Mouse (Mus musculus): Measurements from ENCODE around the gene Pou6f2. TPM values are rescaled to one million over a fixed set of nuclear protein-coding genes. Genes with fewer than 3 reads are reported as not detected.

Pou6f2 gene
- polyA plus RNA-seq, 1 experiment from 2014 or later: 4.4 TPM

DNA sequence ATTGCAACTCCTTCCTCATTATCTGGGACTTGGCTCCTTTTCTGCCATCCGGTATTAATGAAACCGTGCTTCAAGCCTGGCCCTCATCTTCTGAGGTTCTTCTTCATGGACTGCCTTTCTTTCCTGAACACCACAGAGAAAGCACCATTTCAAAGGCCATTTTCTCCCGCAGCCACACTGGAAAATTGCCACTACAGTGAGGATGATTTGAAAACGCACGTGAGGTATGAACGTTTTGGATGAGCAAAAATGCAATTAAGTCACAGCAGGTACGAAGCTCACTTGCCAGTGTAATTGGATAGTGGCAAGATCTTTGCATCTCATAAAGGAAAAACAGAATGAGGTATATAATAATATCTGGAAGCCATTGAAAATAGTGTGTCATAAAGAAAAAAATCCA, 110.0 kb downstream of the Pou6f2 start:
- ATAC-seq: no peak

DNA sequence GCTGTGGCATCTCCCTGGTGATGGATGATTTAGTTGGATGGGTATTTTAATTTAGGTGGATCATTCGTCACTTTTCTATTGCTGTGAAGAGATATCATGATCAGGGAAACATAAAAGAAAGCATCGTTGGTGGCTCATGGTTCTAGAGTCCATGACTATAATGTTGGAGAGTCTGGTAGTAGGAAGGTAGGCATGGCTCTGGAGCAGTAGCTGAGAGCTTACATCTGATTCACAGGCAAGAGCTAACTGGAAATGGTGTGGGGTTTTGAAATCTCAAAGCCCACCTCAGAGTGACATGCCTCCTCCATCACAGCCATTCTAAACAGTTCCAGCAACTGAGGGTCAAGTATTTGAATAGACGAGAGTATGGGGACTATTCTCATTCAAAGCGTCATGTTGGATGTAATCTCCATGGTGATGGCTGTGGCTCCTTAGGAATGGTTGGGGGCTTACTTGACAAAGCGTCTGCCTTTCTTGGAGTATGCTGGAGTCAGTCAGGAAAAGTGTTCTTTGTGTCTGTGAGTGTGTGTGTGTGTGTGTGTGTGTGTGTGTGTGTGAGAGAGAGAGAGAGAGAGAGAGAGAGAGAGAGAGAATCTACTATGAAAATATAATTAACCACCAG, 115.0 kb downstream of the Pou6f2 start:
- DNase-seq (ENCODE audit: low spot score) (peak; percentile 65), ATAC-seq (peak; percentile 54)
- no peak overlapping the region for H3K4me2 ChIP-seq (ENCODE audit: low read length)
- H3K9me3 ChIP-seq (replicated peaks; ENCODE audit: control insufficient read depth, low read length): no peaks in the 10 kb centered on the region
- no peak overlapping the region for H3K9ac ChIP-seq (ENCODE audit: low read length)
- H3K36me3 ChIP-seq (ENCODE audit: control insufficient read depth, insufficient read depth, low read length): no peaks in the 10 kb centered on the region
- H3K4me1 ChIP-seq (ENCODE audit: control insufficient read depth, insufficient read depth, low read length): peaks cover 8% of the 10 kb centered on the region
- H3K4me3 ChIP-seq (ENCODE audit: low read depth, low read length): no peak overlapping the region
- WGBS: 32% methylated on average over 5 of the region's 5 CpGs
- no peaks in the 10 kb centered on the region for H3K27me3 ChIP-seq (replicated peaks; ENCODE audit: control insufficient read depth, insufficient read depth, low read length)
- 0 out of 2 replicates have a peak overlapping the region, but pooled peaks have one; percentile 33 for H3K27ac ChIP-seq (ENCODE audit: low read depth, low read length)

More for the DNA sequence above, 110.0 kb downstream of the Pou6f2 start:
- H3K9ac ChIP-seq (ENCODE audit: low read length): no peak overlapping the region
- H3K4me3 ChIP-seq (ENCODE audit: low read depth, low read length): no peak overlapping the region
- H3K4me2 ChIP-seq (ENCODE audit: low read length): no peak overlapping the region
- no peaks in the 10 kb centered on the region for H3K27me3 ChIP-seq (replicated peaks; ENCODE audit: control insufficient read depth, insufficient read depth, low read length)
- 70% methylated on average over 7 of the region's 7 CpGs for WGBS
- H3K36me3 ChIP-seq (ENCODE audit: control insufficient read depth, insufficient read depth, low read length): no peaks in the 10 kb centered on the region
- no peak for DNase-seq (ENCODE audit: low spot score)
- no peaks in the 10 kb centered on the region for H3K4me1 ChIP-seq (ENCODE audit: control insufficient read depth, insufficient read depth, low read length)
- H3K27ac ChIP-seq (ENCODE audit: low read depth, low read length): no peak overlapping the region
- H3K9me3 ChIP-seq (replicated peaks; ENCODE audit: control insufficient read depth, low read length): no peaks in the 10 kb centered on the region

DNA sequence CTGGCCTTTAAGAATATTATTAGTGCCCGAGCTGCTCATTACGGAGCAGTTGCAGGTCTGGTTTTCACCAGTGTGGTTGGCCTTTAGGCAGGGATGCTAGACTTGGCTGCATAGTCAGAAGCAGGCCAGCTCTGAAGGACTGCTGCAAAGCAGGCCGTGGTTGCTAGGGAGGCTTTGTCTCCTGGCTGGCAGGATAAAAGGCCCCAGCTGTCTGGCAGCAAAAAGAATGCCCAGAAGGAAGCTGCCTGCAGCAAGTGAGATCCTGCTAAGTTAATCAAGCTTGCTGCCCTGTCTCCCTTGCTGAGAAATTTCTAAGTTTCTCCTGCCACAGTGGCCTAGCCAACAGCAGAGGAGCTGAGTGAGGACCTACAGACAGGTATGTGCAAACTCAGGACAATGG, 116.4 kb downstream of the Pou6f2 start:
- Histone ChIP-seq H3K9ac (ENCODE audit: low read length) (no peak overlapping the region), H3K9me3 (replicated peaks; ENCODE audit: control insufficient read depth, low read length) (no peaks in the 10 kb centered on the region), H3K36me3 (ENCODE audit: control insufficient read depth, insufficient read depth, low read length) (no peaks in the 10 kb centered on the region), H3K27ac (ENCODE audit: low read depth, low read length) (peak overlapping the region; percentile 58), H3K4me1 (ENCODE audit: control insufficient read depth, insufficient read depth, low read length) (peaks cover 8% of the 10 kb centered on the region), H3K4me2 (ENCODE audit: low read length) (no peak overlapping the region), H3K4me3 (ENCODE audit: low read depth, low read length) (no peak overlapping the region), H3K27me3 (replicated peaks; ENCODE audit: control insufficient read depth, insufficient read depth, low read length) (no peaks in the 10 kb centered on the region)
- WGBS: 4% methylated on average over 3 of the region's 3 CpGs
- peak; percentile 87 for DNase-seq (ENCODE audit: low spot score)
- ATAC-seq: peak; percentile 93

DNA sequence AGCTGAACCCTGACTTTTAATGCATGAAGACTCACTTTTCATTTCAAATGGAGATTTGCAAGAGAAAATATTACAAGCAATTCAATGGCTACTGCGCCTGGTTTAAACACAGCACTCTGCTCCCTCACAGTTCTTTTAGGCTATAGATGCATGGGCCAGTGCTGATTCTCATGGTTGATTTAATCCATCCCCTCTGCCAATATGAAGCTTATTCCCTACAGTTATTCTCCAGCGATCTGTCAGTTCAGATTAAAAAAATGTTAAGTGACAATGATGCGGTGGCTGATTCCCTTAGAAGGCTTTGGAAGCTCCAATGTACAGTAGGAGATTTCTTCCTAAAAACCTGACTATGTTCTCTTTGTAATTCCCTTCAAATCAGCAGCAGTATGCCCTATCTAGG, 144.4 kb downstream of the Pou6f2 start:
- Histone ChIP-seq H3K36me3 (ENCODE audit: control insufficient read depth, insufficient read depth, low read length) (no peaks in the 10 kb centered on the region), H3K4me1 (ENCODE audit: control insufficient read depth, insufficient read depth, low read length) (no peaks in the 10 kb centered on the region), H3K27ac (ENCODE audit: low read depth, low read length) (no peak overlapping the region), H3K9ac (ENCODE audit: low read length) (no peak overlapping the region), H3K9me3 (replicated peaks; ENCODE audit: control insufficient read depth, low read length) (no peaks in the 10 kb centered on the region), H3K4me2 (ENCODE audit: low read length) (no peak overlapping the region), H3K4me3 (ENCODE audit: low read depth, low read length) (no peak overlapping the region), H3K27me3 (replicated peaks; ENCODE audit: control insufficient read depth, insufficient read depth, low read length) (no peaks in the 10 kb centered on the region)
- 89% methylated on average over 3 of the region's 3 CpGs for WGBS
- no peak for ATAC-seq
- DNase-seq (ENCODE audit: low spot score): no peak

DNA sequence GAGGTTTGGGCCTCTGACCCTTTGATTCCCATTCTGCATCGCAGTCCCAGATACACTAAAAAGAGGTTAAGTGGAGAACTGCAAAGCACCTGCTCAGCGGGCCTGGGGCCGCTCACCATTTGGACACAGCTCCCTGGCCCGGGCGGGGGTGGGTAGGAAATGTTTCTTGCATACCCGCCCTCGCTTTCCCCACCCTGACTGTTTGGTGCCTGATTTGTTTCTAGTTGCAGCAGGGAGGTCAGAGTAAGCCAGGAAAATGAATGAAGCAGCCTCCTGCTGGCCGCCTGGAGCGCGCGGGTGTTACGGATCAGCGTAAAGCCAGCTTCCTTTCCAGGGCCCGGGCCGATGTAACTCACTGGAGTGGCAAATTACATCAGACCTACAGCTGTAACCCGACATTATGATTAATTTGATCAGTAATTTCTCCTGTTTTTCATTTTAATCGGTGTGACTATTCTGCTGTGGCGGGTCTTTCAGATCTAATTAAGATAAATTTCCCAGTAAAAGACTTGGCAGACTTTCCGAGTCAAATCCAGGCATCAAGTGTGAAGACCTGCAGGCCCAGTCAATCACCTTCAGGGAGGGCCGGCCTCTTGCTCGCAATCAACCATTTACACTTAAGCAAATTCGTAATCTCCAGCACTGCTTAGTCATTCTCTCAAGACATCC, 178.8 kb downstream of the Pou6f2 start:
- Histone ChIP-seq H3K27ac (ENCODE audit: low read depth, low read length) (no peak overlapping the region), H3K4me2 (ENCODE audit: low read length) (peak overlapping the region; percentile 45), H3K9me3 (replicated peaks; ENCODE audit: control insufficient read depth, low read length) (no peaks in the 10 kb centered on the region), H3K36me3 (ENCODE audit: control insufficient read depth, insufficient read depth, low read length) (no peaks in the 10 kb centered on the region), H3K4me3 (ENCODE audit: low read depth, low read length) (peak overlapping the region; percentile 11; the same call in 1 of the 2 replicates), H3K9ac (ENCODE audit: low read length) (peak overlapping the region; percentile 42; the same call in 1 of the 2 replicates), H3K27me3 (replicated peaks; ENCODE audit: control insufficient read depth, insufficient read depth, low read length) (no peaks in the 10 kb centered on the region; the same call in 1 of the 2 replicates), H3K4me1 (ENCODE audit: control insufficient read depth, insufficient read depth, low read length) (0 out of 2 replicates have a peak, but pooled peaks cover 5% of the 10 kb centered on the region)
- DNase-seq (ENCODE audit: low spot score) (peak; percentile 59), ATAC-seq (peak; percentile 89)
- WGBS: 4% methylated on average over 22 of the region's 22 CpGs

DNA sequence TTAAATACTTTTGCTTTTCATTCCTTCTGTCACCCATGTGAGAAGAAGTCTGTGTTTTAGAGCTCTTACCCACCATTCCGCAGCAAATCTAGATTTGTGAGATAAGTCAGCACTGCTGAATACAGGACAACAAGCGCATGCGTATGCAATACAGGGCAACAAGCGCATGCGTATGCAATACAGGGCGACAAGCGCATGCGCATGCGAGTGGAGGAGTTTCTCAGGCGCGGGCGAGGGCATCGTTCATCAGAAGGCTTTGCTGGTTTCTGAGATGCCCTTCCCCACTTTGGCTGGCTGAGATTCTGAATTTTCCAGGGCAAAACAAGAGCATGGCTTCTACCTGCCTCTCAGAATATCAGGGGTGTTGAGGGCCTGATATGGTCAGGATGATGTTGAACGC, 186.2 kb downstream of the Pou6f2 start:
- Histone ChIP-seq H3K4me1 (ENCODE audit: control insufficient read depth, insufficient read depth, low read length) (no peaks in the 10 kb centered on the region), H3K27me3 (replicated peaks; ENCODE audit: control insufficient read depth, insufficient read depth, low read length) (no peaks in the 10 kb centered on the region), H3K4me2 (ENCODE audit: low read length) (no peak overlapping the region), H3K36me3 (ENCODE audit: control insufficient read depth, insufficient read depth, low read length) (no peaks in the 10 kb centered on the region), H3K4me3 (ENCODE audit: low read depth, low read length) (no peak overlapping the region), H3K9ac (ENCODE audit: low read length) (no peak overlapping the region), H3K9me3 (replicated peaks; ENCODE audit: control insufficient read depth, low read length) (no peaks in the 10 kb centered on the region), H3K27ac (ENCODE audit: low read depth, low read length) (no peak overlapping the region)
- 95% methylated on average over 14 of the region's 14 CpGs for WGBS
- DNase-seq (ENCODE audit: low spot score): no peak
- ATAC-seq: no peak

DNA sequence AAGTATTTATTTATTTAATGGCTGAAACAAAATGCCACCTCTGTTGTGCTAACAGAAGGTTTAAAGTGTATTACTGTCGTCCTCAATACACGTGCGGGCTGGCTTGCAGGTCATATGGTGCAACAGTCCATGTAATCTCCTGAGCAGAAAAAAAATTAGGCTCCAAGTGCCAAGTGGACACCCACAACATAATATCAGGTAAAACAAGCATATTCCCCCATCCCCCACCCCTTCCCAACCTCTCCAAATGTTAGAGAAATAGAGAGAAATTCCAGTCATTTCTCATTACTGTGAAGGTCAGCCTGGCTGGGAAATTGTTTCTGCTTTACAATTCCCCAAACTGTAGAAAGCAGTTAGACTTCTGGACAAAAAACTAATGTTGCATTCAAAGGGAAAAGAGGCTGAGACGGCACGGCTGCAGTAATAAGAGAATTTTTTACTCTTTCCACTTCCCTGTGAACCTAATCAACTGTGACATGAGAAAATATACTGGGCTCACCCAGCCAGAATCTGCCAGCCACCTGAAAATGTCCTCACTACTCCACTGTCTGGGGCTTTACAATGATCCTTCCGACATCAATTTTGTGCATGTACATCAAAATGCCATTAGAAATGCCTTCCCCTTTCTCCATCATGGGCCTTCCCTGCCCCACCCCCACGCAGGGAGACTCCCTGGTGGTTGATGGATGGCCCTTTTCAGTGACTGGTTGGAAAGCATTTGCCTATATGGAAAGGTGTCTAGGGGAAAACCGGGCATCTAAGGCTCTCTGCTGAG, 192.8 kb downstream of the Pou6f2 start:
- WGBS: 53% methylated on average over 8 of the region's 8 CpGs
- Histone ChIP-seq H3K27ac (ENCODE audit: low read depth, low read length) (no peak overlapping the region), H3K4me2 (ENCODE audit: low read length) (no peak overlapping the region), H3K9me3 (replicated peaks; ENCODE audit: control insufficient read depth, low read length) (no peaks in the 10 kb centered on the region), H3K4me1 (ENCODE audit: control insufficient read depth, insufficient read depth, low read length) (no peaks in the 10 kb centered on the region), H3K36me3 (ENCODE audit: control insufficient read depth, insufficient read depth, low read length) (no peaks in the 10 kb centered on the region), H3K4me3 (ENCODE audit: low read depth, low read length) (no peak overlapping the region), H3K27me3 (replicated peaks; ENCODE audit: control insufficient read depth, insufficient read depth, low read length) (no peaks in the 10 kb centered on the region), H3K9ac (ENCODE audit: low read length) (no peak overlapping the region)
- ATAC-seq (no peak), DNase-seq (ENCODE audit: low spot score) (no peak)

DNA sequence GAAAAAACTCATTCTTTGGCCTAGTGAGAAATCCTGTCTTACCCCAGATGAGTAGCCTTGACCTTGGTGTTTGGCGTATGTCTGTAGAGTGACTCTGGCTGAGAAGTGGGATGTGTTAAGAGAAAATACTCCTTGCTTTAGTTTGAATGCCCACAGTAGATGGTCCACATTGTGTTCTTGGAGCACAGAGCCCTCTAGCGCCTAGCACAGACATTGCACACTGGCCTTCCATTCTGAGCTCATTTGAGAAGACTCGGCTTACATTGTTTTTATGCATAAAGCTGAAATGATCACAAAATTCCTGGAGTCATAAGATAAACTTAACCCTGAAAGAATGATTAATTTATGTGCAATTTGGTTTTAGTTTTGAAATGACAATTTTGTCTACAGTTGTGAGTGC, 223.5 kb downstream of the Pou6f2 start:
- ATAC-seq (no peak), DNase-seq (ENCODE audit: low spot score) (peak; percentile 19)
- H3K27me3 ChIP-seq (replicated peaks; ENCODE audit: control insufficient read depth, insufficient read depth, low read length): no peaks in the 10 kb centered on the region
- 53% methylated on average over 3 of the region's 3 CpGs for WGBS
- no peak overlapping the region for H3K9ac ChIP-seq (ENCODE audit: low read length)
- no peak overlapping the region for H3K4me3 ChIP-seq (ENCODE audit: low read depth, low read length)
- H3K9me3 ChIP-seq (replicated peaks; ENCODE audit: control insufficient read depth, low read length): no peaks in the 10 kb centered on the region
- no peak overlapping the region for H3K4me2 ChIP-seq (ENCODE audit: low read length)
- 0 out of 2 replicates have a peak, but pooled peaks cover 3% of the 10 kb centered on the region for H3K4me1 ChIP-seq (ENCODE audit: control insufficient read depth, insufficient read depth, low read length)
- no peaks in the 10 kb centered on the region for H3K36me3 ChIP-seq (ENCODE audit: control insufficient read depth, insufficient read depth, low read length)
- H3K27ac ChIP-seq (ENCODE audit: low read depth, low read length): no peak overlapping the region
